Mouse (Mus musculus): ENCODE data around the gene Atp2c1.

DNA sequence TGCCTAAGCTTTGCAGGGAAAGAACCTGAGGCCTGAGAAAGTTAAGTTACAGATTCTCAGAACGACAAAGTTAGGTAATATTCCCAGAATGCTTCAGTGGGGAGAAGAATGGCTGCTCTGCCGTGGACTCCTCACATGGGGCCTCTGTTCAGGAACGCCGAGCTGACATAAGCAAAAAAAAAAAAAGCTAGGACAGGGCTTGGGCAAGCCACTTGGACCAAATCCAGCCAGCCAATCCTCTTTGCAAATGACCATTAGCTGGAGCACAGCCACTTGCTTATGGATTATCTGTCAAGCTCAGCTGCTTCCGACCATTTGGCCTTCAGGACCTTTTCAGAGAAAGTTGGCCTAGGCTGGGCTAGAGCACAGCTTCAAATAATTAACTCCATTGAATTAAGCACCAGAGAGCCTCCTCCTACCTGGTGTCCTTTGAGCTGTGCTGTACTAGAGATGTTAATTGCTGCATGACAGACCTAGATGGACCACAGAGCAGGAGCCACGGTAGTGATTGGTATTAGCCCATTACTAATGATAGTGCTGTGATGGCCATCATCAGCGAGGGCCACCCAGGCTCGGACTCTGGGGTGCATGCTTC lies 29.1 kb upstream of the Atp2c1 start:
- TF ChIP-seq CTCF (IDR thresholded peaks at IDR 0.05): no peak
- TF ChIP-seq EP300 (IDR thresholded peaks at IDR 0.05; ENCODE audit: insufficient read depth, low read depth, low read length): no peak
- TF ChIP-seq POLR2A (IDR thresholded peaks at IDR 0.05; ENCODE audit: insufficient read depth, low read depth, low read length): no peak

Measured in heart, adult 2 months (tissue).